Mouse (Mus musculus) colon, adult 2 months (tissue): Measurements from ENCODE around the gene Olfr577. TPM values are rescaled to one million over a fixed set of nuclear protein-coding genes. Genes with fewer than 3 reads are reported as not detected.

Experiments used
- polyA plus RNA-seq: library from polyadenylated mRNA; depleted of rRNA; stranded (reverse); fragments of >200 nt; gene quantifications from 2 replicates; pipeline ENCODE4 v1.2.3, GENCODE M21; 2012; rRNA removed

The Olfr577 gene
- not detected in 2 replicates for polyA plus RNA-seq

DNA sequence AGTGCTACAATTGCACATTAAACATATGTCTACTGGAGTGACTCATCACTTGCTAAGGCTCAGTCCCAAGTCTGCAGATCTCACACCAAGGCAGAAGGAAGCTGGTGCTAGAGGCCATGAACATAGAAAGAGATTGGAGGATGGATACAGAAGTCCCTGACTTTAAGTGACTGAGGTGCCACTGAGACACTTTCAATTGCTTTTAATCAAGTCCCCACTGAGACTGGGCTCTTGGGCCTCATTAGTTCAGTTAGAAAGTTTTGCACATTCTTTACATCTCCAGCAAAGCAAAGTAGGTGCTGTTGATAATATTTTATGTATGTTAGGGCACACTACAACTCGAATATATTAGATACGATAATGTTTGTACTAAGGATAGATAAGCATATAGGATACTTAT, at the start of gene Olfr577:
TSS of gene Olfr577 (minus strand) at position 101 of the 400 bp plus-strand sequence.

DNA sequence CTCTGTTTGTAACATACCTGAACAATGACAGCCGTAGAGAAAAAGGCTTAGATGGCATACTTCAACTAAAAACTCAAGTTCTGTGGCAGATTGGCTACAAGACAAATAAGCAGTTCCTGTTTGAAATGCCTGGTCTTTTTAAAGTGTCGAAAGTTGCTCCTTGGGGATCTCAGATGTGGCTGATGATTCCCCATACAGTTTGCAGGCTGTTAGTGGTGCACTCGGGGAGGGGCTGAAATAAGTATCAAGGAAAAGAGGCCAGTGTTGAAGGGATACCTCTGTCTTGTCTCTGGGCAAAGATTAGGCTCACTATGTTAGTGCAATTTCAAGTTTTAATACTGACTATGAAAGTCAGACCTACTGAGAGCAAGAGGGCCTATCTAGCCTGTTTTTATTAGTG, 13.5 kb upstream of the Olfr577 start, which contains the start of gene Olfr578:
TSS of gene Olfr578 (minus strand) at position 101 of the 400 bp plus-strand sequence.

DNA sequence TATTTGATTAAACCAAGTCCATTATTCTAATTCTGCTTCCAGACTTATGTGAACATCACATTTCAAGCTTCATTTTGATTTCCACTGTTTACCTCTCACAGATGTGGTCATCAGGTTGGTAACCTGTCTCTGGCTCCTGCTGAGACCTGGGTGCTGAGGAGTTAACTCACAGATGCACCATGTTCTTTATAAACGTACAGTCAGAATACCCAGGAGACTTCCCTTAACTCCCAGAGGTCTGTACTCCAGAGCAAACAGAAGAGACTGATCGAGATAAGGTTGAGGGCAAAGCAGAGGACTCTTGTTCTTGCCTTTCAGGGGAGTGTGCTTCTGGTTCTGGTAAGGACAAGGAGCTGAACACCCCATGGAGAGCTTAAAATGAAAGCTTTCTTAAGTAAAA, 13.4 kb downstream of the Olfr577 start, which contains the start of gene Olfr576:
TSS of gene Olfr576 (plus strand) at position 301 of the 400 bp plus-strand sequence.

DNA sequence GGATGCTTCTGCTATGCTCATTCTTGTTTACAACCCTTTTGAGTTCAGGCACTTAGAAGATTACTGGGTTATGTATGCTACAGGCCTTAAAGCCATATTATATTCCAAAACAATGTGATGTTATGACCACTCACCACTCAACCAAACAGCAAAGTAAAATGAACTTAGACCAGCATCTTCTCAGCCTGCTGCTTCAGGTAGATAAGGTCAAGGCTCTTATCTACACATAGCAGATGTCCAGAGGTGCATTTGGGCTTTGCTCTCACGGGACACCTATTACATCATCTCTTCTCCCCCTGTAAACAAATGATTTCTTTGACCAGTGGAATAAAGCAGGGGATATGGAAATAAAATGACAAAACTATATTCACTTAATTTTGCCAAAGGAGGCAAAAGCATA, 17.1 kb downstream of the Olfr577 start, which contains the start of gene Olfr575:
TSS of gene Olfr575 (minus strand) at position 183 of the 400 bp plus-strand sequence.

DNA sequence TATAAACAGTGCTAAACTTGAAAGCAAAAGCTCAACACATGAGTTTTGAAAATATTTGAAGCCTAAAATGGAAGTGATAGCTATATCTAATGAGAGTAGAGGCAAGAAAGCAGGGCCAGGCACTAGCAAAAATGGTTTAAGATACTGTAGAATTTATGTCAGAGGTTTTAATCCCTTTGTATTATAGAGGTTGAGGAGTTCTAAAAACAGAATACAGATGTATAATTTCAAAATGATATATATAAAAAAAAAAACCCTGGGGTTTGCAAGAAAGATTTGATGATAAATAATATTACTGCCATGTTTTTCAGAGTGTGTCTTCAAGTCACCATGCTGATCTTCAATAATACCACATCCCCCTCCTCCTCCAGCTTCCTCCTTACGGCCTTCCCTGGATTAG, 27.6 kb downstream of the Olfr577 start, which contains the start of gene Olfr574:
TSS of gene Olfr574 (plus strand) at position 301 of the 400 bp plus-strand sequence.

DNA sequence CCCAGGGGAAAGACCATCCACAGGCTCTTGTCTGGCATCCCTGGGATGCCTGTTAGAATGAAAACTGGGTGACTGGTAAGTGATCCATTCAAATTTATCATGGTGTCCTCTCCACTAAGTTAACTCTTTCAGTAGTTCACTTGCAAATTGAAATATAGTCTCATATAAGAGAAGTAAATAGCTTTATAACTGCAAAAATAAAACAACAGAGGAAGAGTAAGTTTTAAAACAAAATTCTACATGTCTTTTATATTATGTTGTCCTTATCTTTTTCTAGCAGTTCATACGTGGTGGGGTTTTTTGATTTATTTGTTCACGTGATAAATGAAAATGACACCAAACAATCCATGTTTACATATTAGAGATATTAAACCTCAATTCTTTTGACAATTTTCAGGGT, 33.3 kb downstream of the Olfr577 start, which contains the start of gene Olfr573-ps1:
TSS of gene Olfr573-ps1 (minus strand) at position 101 of the 400 bp plus-strand sequence.

DNA sequence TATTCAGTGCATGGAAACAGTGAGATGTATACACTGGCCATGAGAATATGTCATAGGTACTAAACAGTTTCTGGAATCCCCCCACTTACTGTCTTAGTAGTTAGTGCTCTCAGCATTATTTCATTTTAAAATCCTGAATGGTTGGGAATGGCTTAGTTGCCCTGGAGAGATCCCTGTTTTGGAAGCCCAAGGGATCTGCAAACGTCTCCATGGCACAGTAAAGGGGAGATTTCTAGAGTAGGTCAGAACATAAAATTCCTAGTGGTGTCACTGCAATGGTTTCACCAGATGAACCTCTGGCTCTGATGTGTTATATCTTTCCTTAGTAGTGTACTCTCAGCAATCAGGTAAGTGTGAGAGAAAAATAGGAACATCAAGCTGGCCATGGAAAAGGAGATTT, 51.6 kb downstream of the Olfr577 start, which contains the start of gene Olfr572:
TSS of gene Olfr572 (plus strand) at position 301 of the 400 bp plus-strand sequence.

Other genes starting within 250 kb of the Olfr577 start
- gene Olfr559, start 248.5 kb downstream of the Olfr577 start, polyA plus RNA-seq: not detected in 2 replicates
- gene Olfr560, start 216.6 kb downstream of the Olfr577 start, polyA plus RNA-seq: 0.14 and 0.16 TPM in 2 replicates
- 7.7 and 9.7 TPM in 2 replicates for gene Olfr78, start 216.5 kb downstream of the Olfr577 start, polyA plus RNA-seq
- gene Olfr561, start 204.7 kb downstream of the Olfr577 start, polyA plus RNA-seq: not detected in 2 replicates
- gene Olfr564, start 172.5 kb downstream of the Olfr577 start, polyA plus RNA-seq: not detected in 2 replicates
- gene Olfr566, start 117.2 kb downstream of the Olfr577 start, polyA plus RNA-seq: not detected in 2 replicates
- not detected in 2 replicates for gene Olfr568, start 98.8 kb downstream of the Olfr577 start, polyA plus RNA-seq
- gene Olfr569, start 85.1 kb downstream of the Olfr577 start, polyA plus RNA-seq: not detected in 2 replicates
- gene Olfr570, start 81.4 kb downstream of the Olfr577 start, polyA plus RNA-seq: not detected in 2 replicates
- not detected in 2 replicates for gene Olfr571, start 58.4 kb downstream of the Olfr577 start, polyA plus RNA-seq
- gene Olfr572, start 51.5 kb downstream of the Olfr577 start, polyA plus RNA-seq: not detected in 2 replicates
- gene Olfr573-ps1, start 33.4 kb downstream of the Olfr577 start, polyA plus RNA-seq: not detected in 2 replicates
- not detected in 2 replicates for gene Olfr574, start 27.5 kb downstream of the Olfr577 start, polyA plus RNA-seq
- not detected in 2 replicates for gene Olfr575, start 17.2 kb downstream of the Olfr577 start, polyA plus RNA-seq
- not detected in 2 replicates for gene Olfr576, start 13.3 kb downstream of the Olfr577 start, polyA plus RNA-seq
- gene Olfr578, start 13.4 kb upstream of the Olfr577 start, polyA plus RNA-seq: not detected in 2 replicates
- not detected in 2 replicates for gene Olfr582, start 62.1 kb upstream of the Olfr577 start, polyA plus RNA-seq
- gene Olfr583, start 75.4 kb upstream of the Olfr577 start, polyA plus RNA-seq: not detected in 2 replicates
- gene Olfr584, start 105.9 kb upstream of the Olfr577 start, polyA plus RNA-seq: not detected in 2 replicates
- gene Olfr585, start 121.8 kb upstream of the Olfr577 start, polyA plus RNA-seq: not detected in 2 replicates
- gene Olfr586, start 149.7 kb upstream of the Olfr577 start, polyA plus RNA-seq: not detected in 2 replicates
- gene Olfr588-ps1, start 164.9 kb upstream of the Olfr577 start, polyA plus RNA-seq: not detected in 2 replicates
- gene Olfr589, start 180.4 kb upstream of the Olfr577 start, polyA plus RNA-seq: not detected in 2 replicates
- gene Olfr591, start 202.4 kb upstream of the Olfr577 start, polyA plus RNA-seq: not detected in 2 replicates
- gene Olfr592, start 208.9 kb upstream of the Olfr577 start, polyA plus RNA-seq: not detected in 2 replicates
- not detected in 2 replicates for gene Olfr593, start 235.9 kb upstream of the Olfr577 start, polyA plus RNA-seq
- gene Olfr594, start 241.1 kb upstream of the Olfr577 start, polyA plus RNA-seq: not detected in 2 replicates